12 mouse cellular contexts compared by ENCODE assay signal in genomic region chr7:45176356-45176755, GRCm38 (mm10). TPM values are rescaled to one million over a fixed set of nuclear protein-coding genes. Genes with fewer than 3 reads are reported as not detected.
DNase-seq lines count a peak whose midpoint lies in the region; ATAC-seq and TF ChIP-seq lines count a peak whose summit lies in the region.
"Had no signal": no experiment of that assay in that cellular context is flagged by ENCODE, and none has a peak within 500 bp of the region (broad histone marks: within the 10 kb centered on the region; RNA-seq: fewer than 3 reads in every experiment).

No protein-coding gene starts in this region.

- H3K36me3 ChIP-seq in heart, postnatal 0 days (replicated peaks; ENCODE audit: control insufficient read depth, insufficient read depth, low read length): no peaks in the 10 kb centered on the region
- no peaks in the 10 kb centered on the region for H3K36me3 ChIP-seq in ES-E14 (ENCODE audit: control insufficient read depth, insufficient read depth, low read length, poor library complexity, severe bottlenecking)
- no peaks in the 10 kb centered on the region for H3K36me3 ChIP-seq in forebrain, embryonic 14.5 days (ENCODE audit: control insufficient read depth, insufficient read depth, low read length)
- no peaks in the 10 kb centered on the region for H3K36me3 ChIP-seq in midbrain, embryonic 11.5 days (ENCODE audit: control insufficient read depth, insufficient read depth, low read length)

- 0 out of 2 replicates have a peak, but pooled peaks cover 4% of the 10 kb centered on the region for H3K9me3 ChIP-seq in heart, postnatal 0 days (replicated peaks; ENCODE audit: control insufficient read depth, low read length)
- H3K9me3 ChIP-seq in ES-E14 (ENCODE audit: control insufficient read depth, insufficient read depth, low read depth, low read length): no peaks in the 10 kb centered on the region
- H3K9me3 ChIP-seq in forebrain, embryonic 14.5 days (replicated peaks; ENCODE audit: control insufficient read depth, low read length): no peaks in the 10 kb centered on the region
- no peaks in the 10 kb centered on the region; the same call in 1 of the 2 replicates for H3K9me3 ChIP-seq in midbrain, embryonic 11.5 days (ENCODE audit: control insufficient read depth, low read length)

- peaks cover 83% of the 10 kb centered on the region for H3K27me3 ChIP-seq in heart, postnatal 0 days (ENCODE audit: control insufficient read depth, insufficient read depth, low read length)
- peaks cover 74% of the 10 kb centered on the region for H3K27me3 ChIP-seq in forebrain, embryonic 14.5 days (replicated peaks; ENCODE audit: control insufficient read depth, insufficient read depth, low read length)
- H3K27me3 ChIP-seq in midbrain, embryonic 11.5 days (ENCODE audit: control insufficient read depth, insufficient read depth, low read length): peaks cover 74% of the 10 kb centered on the region

- 4% methylated on average over 27 of the region's 31 CpGs for WGBS in heart, postnatal 0 days
- WGBS in forebrain, embryonic 14.5 days: 2% methylated on average over 31 of the region's 31 CpGs
- WGBS in midbrain, embryonic 11.5 days: 3% methylated on average over 30 of the region's 31 CpGs

- H3K9ac ChIP-seq in heart, postnatal 0 days (replicated peaks; ENCODE audit: low read depth, low read length): no peak overlapping the region
- H3K9ac ChIP-seq in ES-E14 (ENCODE audit: insufficient read depth, low read depth, low read length, poor library complexity, severe bottlenecking): 0 out of 2 replicates have a peak overlapping the region, but pooled peaks have one; percentile 11
- no peak overlapping the region for H3K9ac ChIP-seq in forebrain, embryonic 14.5 days (ENCODE audit: low read length)
- peak overlapping the region; percentile 20; the same call in 1 of the 2 replicates for H3K9ac ChIP-seq in midbrain, embryonic 11.5 days (ENCODE audit: low read length)

- H3K4me3 ChIP-seq in heart, postnatal 0 days (ENCODE audit: low read depth, low read length): peak overlapping the region; percentile 27
- peak overlapping the region; percentile 57 to 68 for H3K4me3 ChIP-seq in ES-E14 (ENCODE audit: insufficient read depth in 1 of 2, low read depth in 1 of 2, low read length in 2 of 2, poor library complexity in 1 of 2, severe bottlenecking in 1 of 2)
- H3K4me3 ChIP-seq in forebrain, embryonic 14.5 days (ENCODE audit: low read depth, low read length): no peak overlapping the region
- H3K4me3 ChIP-seq in midbrain, embryonic 11.5 days (ENCODE audit: low read depth, low read length): peak overlapping the region; percentile 1; the same call in 1 of the 2 replicates

- TF ChIP-seq CTCF in heart, postnatal 0 days (IDR thresholded peaks at IDR 0.05; ENCODE audit: low read depth): no peak

- no peak for TF ChIP-seq EP300 in heart, postnatal 0 days (IDR thresholded peaks at IDR 0.05; ENCODE audit: low read depth)

- in situ Hi-C loops in ES-E14 (cut with MboI; ENCODE audit: low sequenced_read_pairs in 2 of 2, unreplicated experiment in 2 of 2): no loop called here

- no peak for ATAC-seq in heart, postnatal 0 days (ENCODE audit: insufficient read depth, low read depth)
- no peak for ATAC-seq in forebrain, embryonic 14.5 days
- ATAC-seq in midbrain, embryonic 11.5 days (ENCODE audit: low FRiP score): 0 out of 2 replicates have a peak, but pooled peaks have one; percentile 8

- no peak overlapping the region for H3K27ac ChIP-seq in heart, postnatal 0 days (ENCODE audit: low read depth)
- H3K27ac ChIP-seq in ES-E14 (ENCODE audit: insufficient read depth, low read depth, low read length, poor library complexity, severe bottlenecking): no peak overlapping the region
- no peak overlapping the region for H3K27ac ChIP-seq in forebrain, embryonic 14.5 days (ENCODE audit: low read depth, low read length)
- no peak overlapping the region for H3K27ac ChIP-seq in midbrain, embryonic 11.5 days (ENCODE audit: low read depth, low read length)

- H3K4me1 ChIP-seq in heart, postnatal 0 days (ENCODE audit: control insufficient read depth, insufficient read depth): no peaks in the 10 kb centered on the region
- peaks cover under 1 to 30% of the 10 kb centered on the region in 2 experiments; a peak in 3 of 4 replicates for H3K4me1 ChIP-seq in ES-E14 (ENCODE audit: control insufficient read depth in 2 of 2, insufficient read depth in 2 of 2, low read length in 2 of 2, poor library complexity in 1 of 2)
- H3K4me1 ChIP-seq in forebrain, embryonic 14.5 days (ENCODE audit: control insufficient read depth, insufficient read depth, low read length): 0 out of 2 replicates have a peak, but pooled peaks cover 2% of the 10 kb centered on the region
- peaks cover 7% of the 10 kb centered on the region for H3K4me1 ChIP-seq in midbrain, embryonic 11.5 days (ENCODE audit: control insufficient read depth, insufficient read depth, low read length)

- no peak for DNase-seq in heart, postnatal 0 days (ENCODE audit: low spot score)
- no peak for DNase-seq in heart, postnatal 4 days
- no peak for DNase-seq in ES-E14 (ENCODE audit: low read depth, low spot score)
- DNase-seq in forebrain, embryonic 14.5 days (ENCODE audit: low spot score): no peak
- DNase-seq in midbrain, embryonic 11.5 days (ENCODE audit: low spot score, missing footprints): no peak
- no peak for DNase-seq in ovary, adult 18-20 months (ENCODE audit: low spot score)
- no peak for DNase-seq in gastrocnemius, adult 8-10 months (ENCODE audit: low spot score in 2 of 2)
- no peak for DNase-seq in layer of hippocampus, postnatal 25 days (ENCODE audit: extremely low spot score in 1 of 2, low spot score in 1 of 2)
- DNase-seq: left cerebral cortex, postnatal 4 days had no signal

- H3K4me2 ChIP-seq in heart, postnatal 0 days (ENCODE audit: low read depth, low read length): peak overlapping the region; percentile 25
- H3K4me2 ChIP-seq in forebrain, embryonic 14.5 days (ENCODE audit: low read length): peak overlapping the region; percentile 28
- H3K4me2 ChIP-seq in midbrain, embryonic 11.5 days: peak overlapping the region; percentile 25

TF ChIP-seq in ES-E14, 5 proteins besides CTCF, POLR2A, EP300 and RAD21:
- TF ChIP-seq HCFC1 (IDR thresholded peaks at IDR 0.05; ENCODE audit: borderline replicate concordance, insufficient read depth, low read length) (no peak), CHD2 (IDR thresholded peaks at IDR 0.05; ENCODE audit: low read depth, low read length) (no peak), ZNF384 (IDR thresholded peaks at IDR 0.05; ENCODE audit: low read depth, low read length) (no peak), ZC3H11A (IDR thresholded peaks at IDR 0.05; ENCODE audit: borderline replicate concordance, low read depth, low read length) (no peak), MAFK (IDR thresholded peaks at IDR 0.05; ENCODE audit: insufficient read depth, low read depth, low read length) (no peak)

RNA-seq across cellular contexts. Expression of gene Gfy, which starts 3.0 kb away (rescaled TPM):
- total RNA-seq in heart, postnatal 0 days (2014; rRNA removed; ENCODE audit: low replicate concordance): not detected in 2 replicates
- polyA plus RNA-seq in heart, postnatal 0 days (2015; fragmentation: Nextera tagmentation; extraction: Ambion mirVana): not detected in 2 replicates
- total RNA-seq in heart, postnatal 4 days (2021): not detected
- total RNA-seq in ES-E14 (2012; rRNA removed): 0.11 TPM in 1 of 2 replicates, not detected in the other
- not detected in 2 replicates for polyA plus RNA-seq in forebrain, embryonic 14.5 days (2014; fragmentation: Nextera tagmentation; extraction: Ambion mirVana)
- polyA plus RNA-seq in midbrain, embryonic 11.5 days (2014; fragmentation: Nextera tagmentation; extraction: Ambion mirVana): not detected in 2 replicates
- total RNA-seq in gastrocnemius, adult 8-10 months (2022): not detected
- under 1 TPM in 1 of 2 experiments, not detected in 1; 0.26 TPM for total RNA-seq in layer of hippocampus, postnatal 25 days (2021)
- total RNA-seq: adrenal gland, postnatal 4 days; CH12.LX; common myeloid progenitor, adult 5-6 weeks had no signal

RNA-seq across cellular contexts. Expression of gene Pth2, which starts 4.4 kb away (rescaled TPM):
- not detected in 2 replicates for total RNA-seq in heart, postnatal 0 days (2014; rRNA removed; ENCODE audit: low replicate concordance)
- polyA plus RNA-seq in heart, postnatal 0 days (2015; fragmentation: Nextera tagmentation; extraction: Ambion mirVana): not detected in 2 replicates
- not detected for total RNA-seq in heart, postnatal 4 days (2021)
- 0.54 TPM in 1 of 2 replicates, not detected in the other for total RNA-seq in ES-E14 (2012; rRNA removed)
- polyA plus RNA-seq in forebrain, embryonic 14.5 days (2014; fragmentation: Nextera tagmentation; extraction: Ambion mirVana): not detected in 2 replicates
- 0.53 and 0.63 TPM in 2 replicates for polyA plus RNA-seq in midbrain, embryonic 11.5 days (2014; fragmentation: Nextera tagmentation; extraction: Ambion mirVana)
- total RNA-seq in gastrocnemius, adult 8-10 months (2022): not detected
- not detected for total RNA-seq in layer of hippocampus, postnatal 25 days (2021)
- total RNA-seq: adrenal gland, postnatal 4 days; CH12.LX; common myeloid progenitor, adult 5-6 weeks; left cerebral cortex, postnatal 4 days had no signal

RNA-seq across cellular contexts. Expression of gene Slc17a7, which starts 12.6 kb away (rescaled TPM):
- total RNA-seq in heart, postnatal 0 days (2014; rRNA removed; ENCODE audit: low replicate concordance): 7.5 and 12.7 TPM in 2 replicates
- 4.3 and 5.4 TPM in 2 replicates for polyA plus RNA-seq in heart, postnatal 0 days (2015; fragmentation: Nextera tagmentation; extraction: Ambion mirVana)
- total RNA-seq in heart, postnatal 4 days (2021): 10 to 100 TPM in 1 of 2 experiments, 1 to 10 TPM in 1; 9.1 to 12.4 TPM
- total RNA-seq in ES-E14 (2012; rRNA removed): 3.4 and 4.4 TPM in 2 replicates
- 14.6 and 15.9 TPM in 2 replicates for polyA plus RNA-seq in forebrain, embryonic 14.5 days (2014; fragmentation: Nextera tagmentation; extraction: Ambion mirVana)
- polyA plus RNA-seq in midbrain, embryonic 11.5 days (2014; fragmentation: Nextera tagmentation; extraction: Ambion mirVana): 0.40 and 0.51 TPM in 2 replicates
- total RNA-seq in gastrocnemius, adult 8-10 months (2022): under 1 TPM; 0.21 to 0.39 (median 0.31) TPM
- 1,000 to 10,000 TPM; 1,494 to 1,551 TPM for total RNA-seq in layer of hippocampus, postnatal 25 days (2021)
- total RNA-seq: CH12.LX; common myeloid progenitor, adult 5-6 weeks had no signal

RNA-seq across cellular contexts. Expression of gene Aldh16a1, which starts 22.0 kb away (rescaled TPM):
- total RNA-seq in heart, postnatal 0 days (2014; rRNA removed; ENCODE audit: low replicate concordance): 29.2 and 40.1 TPM in 2 replicates
- polyA plus RNA-seq in heart, postnatal 0 days (2015; fragmentation: Nextera tagmentation; extraction: Ambion mirVana): 18.2 and 22.8 TPM in 2 replicates
- total RNA-seq in heart, postnatal 4 days (2021): 10 to 100 TPM; 44.8 to 53.8 TPM
- 108 and 115 TPM in 2 replicates for total RNA-seq in ES-E14 (2012; rRNA removed)
- 24.4 and 26.8 TPM in 2 replicates for polyA plus RNA-seq in forebrain, embryonic 14.5 days (2014; fragmentation: Nextera tagmentation; extraction: Ambion mirVana)
- polyA plus RNA-seq in midbrain, embryonic 11.5 days (2014; fragmentation: Nextera tagmentation; extraction: Ambion mirVana): 22.0 and 25.7 TPM in 2 replicates
- 10 to 100 TPM; 10.4 to 16.9 (median 13.7) TPM for total RNA-seq in gastrocnemius, adult 8-10 months (2022)
- total RNA-seq in layer of hippocampus, postnatal 25 days (2021): 10 to 100 TPM; 10.9 to 13.6 TPM

RNA-seq across cellular contexts. Expression of gene Pih1d1, which starts 22.3 kb away (rescaled TPM):
- total RNA-seq in heart, postnatal 0 days (2014; rRNA removed; ENCODE audit: low replicate concordance): 142 and 152 TPM in 2 replicates
- 56.3 and 60.0 TPM in 2 replicates for polyA plus RNA-seq in heart, postnatal 0 days (2015; fragmentation: Nextera tagmentation; extraction: Ambion mirVana)
- total RNA-seq in heart, postnatal 4 days (2021): 10 to 100 TPM; 58.5 to 67.0 TPM
- 69.9 and 70.2 TPM in 2 replicates for total RNA-seq in ES-E14 (2012; rRNA removed)
- polyA plus RNA-seq in forebrain, embryonic 14.5 days (2014; fragmentation: Nextera tagmentation; extraction: Ambion mirVana): 101 and 108 TPM in 2 replicates
- polyA plus RNA-seq in midbrain, embryonic 11.5 days (2014; fragmentation: Nextera tagmentation; extraction: Ambion mirVana): 104 and 105 TPM in 2 replicates
- total RNA-seq in gastrocnemius, adult 8-10 months (2022): 10 to 100 TPM; 34.6 to 42.1 (median 38.3) TPM
- total RNA-seq in layer of hippocampus, postnatal 25 days (2021): 10 to 100 TPM; 43.2 to 47.0 TPM

Comparison
In these comparisons a context has a peak if more than half of its experiments do, and no peak if none do; other contexts are left out.
1. H3K9ac ChIP-seq: peak in ES-E14 (single experiment) and midbrain, embryonic 11.5 days (single experiment); none in heart, postnatal 0 days (single experiment) and forebrain, embryonic 14.5 days (single experiment).
2. RNA of gene Slc17a7, which starts 12.6 kb away (total RNA-seq): 1,494 to 1,551 TPM in layer of hippocampus, postnatal 25 days; 7.5 to 12.7 TPM in heart, postnatal 0 days, 9.1 to 12.4 TPM in heart, postnatal 4 days, 3.4 to 4.4 TPM in ES-E14 and 0.21 to 0.39 TPM in gastrocnemius, adult 8-10 months; every median in the first group is over 100 times any median in the second.
3. Peak in every context shown above with its lines, with median percentiles within 50 percentile points of each other: H3K4me2 ChIP-seq.